Mouse (Mus musculus) cortical plate, adult 2 months (tissue): Measurements from ENCODE around the gene Foxo6.

ENCODE experiments used
- CTCF ChIP-seq: fragments of 200-500 bp; IDR thresholded peaks from 2 replicates; pipeline ENCODE4 v1.5.1; 2011; ENCODE audit warnings: mild to moderate bottlenecking, control low read depth, low read length; ENCODE audit not compliant: insufficient read depth; ENCODE audit errors: extremely low read depth
- POLR2A ChIP-seq: fragments of 200-500 bp; IDR thresholded peaks from 2 replicates; pipeline ENCODE4 v1.6.1; 2011; ENCODE audit warnings: mild to moderate bottlenecking, low read length, control low read depth; ENCODE audit not compliant: insufficient read depth; ENCODE audit errors: extremely low read depth

- TF ChIP-seq CTCF (no peak), POLR2A (no peak)
These were observed 6.7 kb downstream of the Foxo6 start for GRCm38 (mm10) chr4:120280432-120280831.
